Mouse (Mus musculus) neural tube, embryonic 10.5 days (tissue): Measurements from ENCODE around the gene Aqp9.

Experiments
- DNase-seq: peaks from one replicate; pipeline ENCODE4 v3.0.0-alpha.2; 2017; ENCODE audit warnings: low spot score; ENCODE audit errors: extremely low spot score

Aqp9 gene

DNA sequence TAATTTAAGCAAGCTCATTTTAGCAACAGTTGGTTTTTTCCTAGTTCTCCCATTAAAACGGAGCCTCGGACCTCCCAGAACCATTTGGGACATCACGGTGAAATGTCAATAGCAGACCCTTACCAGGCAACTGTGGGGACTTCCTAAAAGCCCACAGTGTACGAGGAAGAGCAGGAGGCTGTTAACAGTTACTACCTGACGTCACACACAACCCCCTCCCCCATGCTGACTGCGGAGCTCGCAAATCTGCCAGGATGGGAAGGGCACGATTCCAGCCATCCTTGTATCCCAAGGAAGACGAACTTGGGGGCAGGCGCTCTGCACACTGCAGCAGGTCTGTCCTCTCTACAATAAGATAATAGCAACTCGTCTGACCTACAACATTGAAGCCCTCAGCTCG lies at the start of gene Aqp9:
Gene Aqp9 (minus strand): TSS at position 172 of the 400 bp plus-strand sequence.
- no peak for DNase-seq

DNA sequence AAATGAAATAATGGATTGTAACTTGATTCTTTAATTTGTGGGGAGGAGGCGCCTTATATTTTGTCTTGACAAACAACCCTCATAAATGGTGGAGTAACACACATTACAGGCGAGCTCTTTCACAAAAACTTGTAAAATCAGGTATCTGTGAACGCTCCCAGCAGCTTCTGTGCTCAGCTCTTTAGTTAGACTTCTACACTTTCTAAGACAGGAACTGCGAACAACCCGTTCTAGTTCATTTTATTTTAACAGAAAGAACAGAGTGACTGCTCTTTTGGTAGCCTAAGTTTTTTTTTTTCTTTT lies 49.3 kb upstream of the Aqp9 start:
- no peak for DNase-seq

DNA sequence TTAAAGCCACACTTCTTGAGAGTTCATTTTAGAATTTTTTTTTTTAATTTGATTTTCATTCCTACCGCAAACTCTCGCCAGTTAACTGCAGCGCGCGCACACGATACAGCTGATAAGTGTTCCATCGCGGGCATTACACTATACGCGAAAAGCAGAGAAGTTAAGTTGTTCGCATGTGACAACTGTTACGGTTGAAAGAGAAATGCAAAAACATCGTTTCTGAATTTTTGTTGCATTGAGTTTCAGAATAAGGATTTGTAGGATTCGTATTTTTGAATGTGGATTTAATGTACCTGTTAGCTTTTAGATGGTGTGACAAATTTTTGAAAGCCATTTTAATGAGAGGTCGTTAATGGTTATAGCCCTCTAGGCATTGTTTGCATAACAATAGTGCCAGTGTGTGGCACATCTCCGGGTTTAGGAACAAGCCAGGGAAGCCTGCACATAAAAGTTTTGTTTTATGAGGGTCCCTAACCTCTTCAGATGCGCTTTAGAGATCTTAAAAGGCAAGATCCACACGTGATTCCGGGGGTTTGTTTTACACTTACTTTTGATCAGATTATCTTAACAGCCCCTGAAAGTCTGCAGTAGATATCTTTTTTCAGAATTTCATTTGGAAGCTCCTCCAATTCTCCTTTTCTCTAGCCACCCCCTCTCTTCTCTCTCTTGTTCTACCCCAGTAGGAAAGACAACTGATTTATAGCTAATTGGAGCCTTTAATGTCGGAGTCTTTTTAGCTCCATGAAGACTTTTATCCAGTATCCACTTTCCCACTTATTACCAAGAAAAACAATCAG lies 48.7 kb upstream of the Aqp9 start:
- DNase-seq: no peak

DNA sequence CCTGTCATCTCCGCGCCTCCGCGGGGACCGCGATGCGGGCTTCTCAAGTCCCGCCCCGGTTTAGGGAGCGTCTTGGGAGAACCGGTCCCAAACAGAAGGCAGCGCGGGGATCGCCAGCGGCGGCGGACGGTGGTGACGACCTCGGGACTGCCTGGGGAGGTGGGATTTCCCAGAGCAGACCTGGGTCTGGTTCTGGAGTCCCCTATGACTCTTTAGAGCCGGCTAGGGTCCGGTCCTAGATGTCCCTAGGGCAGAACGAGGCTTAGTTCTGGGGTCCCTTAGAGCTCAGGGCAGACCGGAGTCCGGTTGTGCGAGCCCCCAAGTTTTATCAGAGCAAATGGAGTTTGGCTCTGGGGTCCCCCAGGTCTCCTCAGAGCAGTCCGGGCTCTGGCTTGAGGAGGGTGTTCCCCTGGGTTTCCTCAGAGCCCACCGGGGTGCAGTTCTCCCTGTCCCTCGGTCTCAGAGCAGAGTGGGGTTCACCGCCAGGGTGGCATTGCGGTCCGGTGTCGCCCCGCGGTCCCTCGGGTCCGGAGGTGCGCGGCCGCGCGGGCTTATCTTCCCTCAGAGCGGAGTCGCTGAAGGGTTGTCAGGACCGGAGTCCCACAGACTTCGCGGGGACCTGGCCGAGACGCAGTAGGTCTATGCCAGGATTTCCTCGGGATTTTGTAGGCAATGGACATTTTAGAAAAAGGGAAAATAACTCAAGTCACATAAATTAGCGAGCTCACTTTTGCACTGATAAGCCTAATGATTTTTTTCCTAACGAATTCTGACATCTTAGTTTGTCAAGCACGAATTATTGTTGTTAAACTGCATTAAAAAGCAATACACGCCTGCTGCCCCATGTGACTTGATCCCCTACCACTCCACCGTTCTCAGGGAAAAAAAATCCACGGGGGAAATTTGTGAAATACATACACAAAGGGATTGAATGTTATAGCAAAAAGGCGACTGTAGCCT lies 47.8 kb upstream of the Aqp9 start:
- DNase-seq: peak; percentile 76

GRCm38 (mm10) chr9:71215248-71216035 lies 47.0 kb upstream of the Aqp9 start, which contains the start of gene Aldh1a2:
Gene Aldh1a2 (plus strand): TSS chr9:71215789.
- DNase-seq: peak; percentile 85

DNA sequence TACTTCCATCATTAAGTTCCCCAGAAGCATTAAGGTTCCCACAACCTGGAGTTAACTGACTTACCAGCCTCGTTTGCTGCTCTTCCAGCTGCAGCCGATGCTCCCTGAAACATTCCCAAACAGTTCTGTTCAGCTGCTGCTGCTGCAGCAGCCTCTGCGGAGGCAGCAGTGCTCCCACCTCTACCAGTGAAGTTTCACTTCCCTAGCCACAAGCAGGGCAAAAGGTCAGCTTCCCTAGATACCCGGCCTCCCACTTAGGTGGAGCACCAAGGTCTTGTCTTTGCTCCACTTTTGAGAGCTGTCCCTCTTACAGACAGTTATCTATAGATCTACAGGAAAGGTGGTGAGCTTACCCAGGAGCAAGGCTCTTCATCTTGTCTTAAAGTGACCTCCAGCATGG lies 45.2 kb upstream of the Aqp9 start:
- DNase-seq: peak; percentile 20

DNA sequence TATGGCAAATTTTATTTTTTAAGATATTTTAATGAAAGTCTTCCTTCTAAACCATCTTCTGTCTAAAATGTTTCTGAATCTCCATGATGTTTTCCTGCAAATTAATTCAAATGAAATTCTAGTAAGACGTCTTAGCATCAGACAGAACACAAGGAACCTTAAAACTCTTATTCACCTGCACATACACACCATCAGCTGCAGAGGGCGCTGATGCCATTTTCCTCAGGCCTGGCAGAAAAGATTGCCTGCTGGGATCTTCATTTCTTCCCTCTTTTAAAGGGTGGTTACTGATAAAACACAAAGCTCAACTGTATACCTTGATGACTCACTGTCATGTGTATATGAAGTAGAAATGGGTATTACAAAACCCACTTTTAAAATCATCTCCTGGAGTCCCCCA lies 42.4 kb upstream of the Aqp9 start:
- peak; percentile 39 for DNase-seq

DNA sequence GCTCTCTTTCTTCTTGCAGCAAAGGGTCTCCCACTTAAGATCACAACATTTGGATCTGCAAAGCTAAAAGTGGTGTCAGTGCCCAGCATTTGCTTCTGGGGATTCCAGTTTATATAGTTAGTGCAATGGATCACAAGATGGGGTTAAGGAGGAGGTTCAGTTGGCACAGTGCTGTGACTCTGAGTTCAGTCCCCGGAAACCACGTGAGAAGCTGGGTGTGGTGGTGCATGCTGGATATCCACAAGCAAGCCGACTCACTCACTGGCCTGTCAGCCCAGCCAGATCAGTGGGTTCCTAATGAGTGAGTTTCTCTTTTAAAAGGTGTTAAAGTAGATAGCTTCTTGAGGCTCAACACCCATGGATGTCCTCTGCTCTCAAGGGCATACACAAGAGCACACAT lies 40.8 kb upstream of the Aqp9 start:
- DNase-seq: no peak

GRCm38 (mm10) chr9:71202265-71202664 lies 33.8 kb upstream of the Aqp9 start:
- no peak for DNase-seq

GRCm38 (mm10) chr9:71198826-71199225 lies 30.3 kb upstream of the Aqp9 start:
- DNase-seq: no peak

DNA sequence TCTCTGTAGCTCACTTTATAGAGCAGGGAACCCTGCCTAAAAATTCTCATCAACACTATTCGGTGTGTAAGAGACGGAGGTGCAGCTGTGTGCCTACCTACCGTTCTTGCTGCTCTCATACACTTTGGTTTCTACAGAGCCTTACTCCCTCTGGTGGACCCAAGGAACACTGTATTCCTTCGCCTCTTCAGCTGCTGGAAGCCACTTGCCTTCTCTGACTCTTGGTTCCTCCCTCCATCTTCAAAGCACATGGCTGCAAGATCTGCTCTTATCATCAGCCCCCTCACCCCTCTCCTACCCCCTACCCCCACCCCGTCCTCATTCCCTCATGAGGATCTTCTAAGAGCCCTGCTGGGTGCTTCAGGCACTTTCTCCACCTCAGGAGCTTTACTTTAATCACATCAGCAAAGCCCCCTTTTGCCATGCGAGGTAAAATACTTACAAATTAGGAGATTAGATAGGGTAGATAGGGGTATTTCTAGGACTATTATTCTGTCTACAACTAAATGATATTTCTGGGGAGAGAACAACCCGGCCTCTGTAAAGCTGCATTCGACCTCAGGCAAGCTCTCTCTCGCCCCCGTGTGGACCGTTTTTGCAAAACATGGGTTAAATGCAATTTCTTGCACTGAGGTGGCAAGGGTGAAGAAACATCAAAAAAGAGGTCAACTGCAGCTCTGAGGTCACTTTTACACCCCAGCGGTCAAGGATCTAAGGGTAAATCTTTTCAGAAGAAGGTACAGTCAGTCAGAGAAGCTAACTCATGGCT lies 20.3 kb upstream of the Aqp9 start:
- peak; percentile 77 for DNase-seq

- no peak for DNase-seq
These were observed 18.9 kb upstream of the Aqp9 start for GRCm38 (mm10) chr9:71187396-71187795.

DNA sequence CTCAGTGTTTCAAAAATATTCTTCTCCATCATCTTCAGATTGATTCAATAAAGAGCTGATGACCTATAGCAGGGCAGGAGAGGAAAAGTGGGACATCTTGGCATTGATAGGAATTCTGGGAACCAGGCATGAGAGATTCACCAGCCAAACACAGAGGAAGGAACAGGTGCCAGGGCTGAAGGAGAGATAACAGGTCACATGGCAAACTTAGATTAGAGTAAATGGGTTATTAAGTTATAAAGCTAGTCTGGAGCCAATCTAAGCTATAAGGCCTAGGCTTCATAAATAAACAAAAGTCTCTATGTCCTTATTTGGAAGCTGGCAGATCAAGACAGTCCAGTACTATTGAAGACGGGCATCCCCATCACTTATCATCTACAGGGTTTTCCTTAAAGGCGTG lies 17.3 kb upstream of the Aqp9 start:
- DNase-seq: no peak

DNA sequence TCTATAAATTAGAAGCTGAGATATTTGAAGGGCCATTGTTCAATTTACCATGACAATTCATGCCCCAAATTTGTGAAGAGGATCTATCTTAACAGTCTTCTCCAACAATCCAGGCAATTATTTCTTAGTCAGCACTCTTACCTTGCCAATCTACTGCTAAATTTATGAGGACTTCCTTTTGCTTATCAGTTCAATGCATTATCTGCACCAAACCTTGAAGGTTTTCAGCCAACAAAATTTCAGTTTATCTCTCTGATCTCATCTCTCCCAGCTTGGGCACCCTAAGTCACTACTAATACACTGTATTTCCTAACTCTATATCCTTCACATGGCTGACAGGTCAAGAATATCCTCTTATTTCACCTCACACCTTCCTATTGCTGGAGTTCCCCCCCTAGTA lies 16.8 kb upstream of the Aqp9 start:
- DNase-seq: no peak

- DNase-seq: peak; percentile 3
These were observed 11.7 kb upstream of the Aqp9 start for GRCm38 (mm10) chr9:71179964-71180700.

- DNase-seq: no peak
These were observed 10.9 kb upstream of the Aqp9 start for GRCm38 (mm10) chr9:71179276-71179896.

DNA sequence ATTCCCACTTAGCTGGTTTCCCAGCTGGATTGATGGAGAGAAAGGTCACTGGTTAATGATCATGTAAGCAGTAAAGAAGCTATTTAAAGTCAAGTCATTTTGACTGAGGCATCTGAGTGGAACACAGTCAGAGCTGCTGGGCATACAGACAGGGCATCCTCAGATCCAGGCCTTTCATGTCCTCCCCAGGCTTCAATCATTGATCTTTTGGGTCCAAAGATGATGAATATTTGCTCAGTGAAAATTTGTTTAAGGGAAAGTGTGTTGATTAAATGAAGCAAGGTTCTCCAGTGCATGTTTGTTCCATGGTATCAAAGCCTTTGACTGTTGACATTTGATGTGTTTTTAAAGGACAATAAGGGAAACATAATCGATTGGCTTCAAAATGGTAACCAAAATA lies 7.2 kb upstream of the Aqp9 start:
- DNase-seq: no peak

DNA sequence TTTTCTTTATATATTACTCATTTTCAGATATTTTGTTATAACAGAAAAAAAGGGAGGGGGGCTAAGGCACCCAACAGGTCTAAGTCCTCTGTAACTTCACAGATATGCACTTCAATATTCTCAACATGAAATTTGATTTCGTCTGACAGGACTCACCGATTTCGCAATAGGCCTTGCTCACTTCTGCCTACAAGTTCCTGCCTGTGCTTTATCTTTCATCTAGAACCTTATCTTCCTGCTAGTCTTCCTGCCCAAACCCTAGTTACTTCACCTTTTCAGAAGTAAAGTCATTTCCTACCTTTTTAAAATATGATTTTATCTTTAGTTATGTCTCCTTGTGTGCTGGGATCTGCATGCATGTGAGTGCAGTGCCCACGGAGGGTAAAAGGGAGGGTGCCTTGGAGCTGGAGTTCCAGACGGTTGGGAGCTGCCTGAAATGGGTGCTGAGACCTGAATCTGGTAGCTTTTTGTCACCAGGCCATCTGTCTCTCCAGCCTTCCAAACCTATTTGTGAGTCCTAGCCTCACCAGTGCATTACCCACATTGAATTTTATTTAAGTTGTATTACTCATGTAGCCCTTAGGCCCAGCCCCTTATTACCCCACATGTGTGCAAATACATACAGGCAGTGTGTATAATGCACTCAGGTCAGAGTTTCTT lies 6.0 kb upstream of the Aqp9 start:
- DNase-seq: peak; percentile 5

DNA sequence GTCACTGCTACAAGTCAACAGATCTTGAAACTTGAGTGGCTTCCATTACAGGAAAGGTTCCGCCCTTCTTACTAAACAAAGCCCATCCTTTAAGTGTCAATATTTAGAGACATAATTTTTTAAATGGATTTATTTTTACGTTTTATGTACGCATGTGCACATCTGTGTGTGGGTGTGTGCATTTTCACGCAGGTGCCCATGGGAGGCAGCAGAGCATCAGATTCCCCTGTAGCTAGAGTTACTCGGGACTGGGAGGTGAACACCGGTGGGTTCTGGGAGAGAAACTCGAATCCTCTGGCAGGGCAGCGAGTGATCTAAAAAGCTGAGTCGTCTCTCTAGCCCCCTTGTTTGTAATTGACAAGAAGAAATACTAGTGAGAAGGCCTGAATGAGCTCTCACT lies 5.1 kb upstream of the Aqp9 start:
- DNase-seq: peak; percentile 11
